Mouse (Mus musculus) ES-Bruce4 (cell line): ENCODE measurements around the gene Snx33. TPM values are rescaled to one million over a fixed set of nuclear protein-coding genes. Genes with fewer than 3 reads are reported as not detected.

Experiments
- H3K27ac ChIP-seq: 2 replicates; pipeline ENCODE4 v1.5.1; 2012; ENCODE audit warnings: low read length, inconsistent platforms; ENCODE audit not compliant: insufficient read depth
- H3K27me3 ChIP-seq: 2 replicates; pipeline ENCODE4 v1.6.1; 2012; ENCODE audit warnings: mild to moderate bottlenecking, low read length, inconsistent platforms; ENCODE audit not compliant: control insufficient read depth, poor library complexity, insufficient read depth, severe bottlenecking
- H3K36me3 ChIP-seq: 2 replicates; pipeline ENCODE4 v1.6.1; 2012; ENCODE audit warnings: inconsistent platforms, mild to moderate bottlenecking, low read length, moderate library complexity; ENCODE audit not compliant: control insufficient read depth, poor library complexity, insufficient read depth, severe bottlenecking
- H3K4me1 ChIP-seq: one replicate; pipeline ENCODE4 v1.8.1; 2011; ENCODE audit warnings: low read length; ENCODE audit not compliant: control insufficient read depth, insufficient read depth
- H3K4me3 ChIP-seq: 2 replicates; pipeline ENCODE4 v1.5.1; 2011; ENCODE audit warnings: low read depth, mild to moderate bottlenecking, low read length
- H3K9ac ChIP-seq: 2 replicates; pipeline ENCODE4 v1.6.1; 2012; ENCODE audit warnings: low read depth, mild to moderate bottlenecking, inconsistent platforms; ENCODE audit not compliant: poor library complexity, severe bottlenecking
- H3K9me3 ChIP-seq: replicated peaks from 2 replicates; pipeline ENCODE4 v1.6.1; 2012; ENCODE audit warnings: mild to moderate bottlenecking, low read length, inconsistent platforms; ENCODE audit not compliant: control insufficient read depth, poor library complexity, insufficient read depth, severe bottlenecking
- CTCF ChIP-seq: IDR thresholded peaks from one replicate; pipeline ENCODE4 v1.8.1; 2011; ENCODE audit warnings: low read depth, low read length
- EP300 ChIP-seq: IDR thresholded peaks from 2 replicates; pipeline ENCODE4 v1.6.1; 2011; ENCODE audit warnings: low read depth, low read length; ENCODE audit not compliant: insufficient read depth
- POLR2A ChIP-seq: IDR thresholded peaks from one replicate; pipeline ENCODE4 v1.8.1; 2011; ENCODE audit warnings: low read length; ENCODE audit not compliant: insufficient read depth
- polyA plus RNA-seq: library from polyadenylated mRNA; stranded (reverse); fragments of >200 nt; gene quantifications from 2 replicates; pipeline ENCODE4 v1.2.4, GENCODE M21; 2011; ENCODE audit warnings: low read depth; ENCODE audit not compliant: missing spikeins, insufficient read depth, insufficient read length

Gene Snx33
- polyA plus RNA-seq, 1 experiment: 4.5 TPM

DNA sequence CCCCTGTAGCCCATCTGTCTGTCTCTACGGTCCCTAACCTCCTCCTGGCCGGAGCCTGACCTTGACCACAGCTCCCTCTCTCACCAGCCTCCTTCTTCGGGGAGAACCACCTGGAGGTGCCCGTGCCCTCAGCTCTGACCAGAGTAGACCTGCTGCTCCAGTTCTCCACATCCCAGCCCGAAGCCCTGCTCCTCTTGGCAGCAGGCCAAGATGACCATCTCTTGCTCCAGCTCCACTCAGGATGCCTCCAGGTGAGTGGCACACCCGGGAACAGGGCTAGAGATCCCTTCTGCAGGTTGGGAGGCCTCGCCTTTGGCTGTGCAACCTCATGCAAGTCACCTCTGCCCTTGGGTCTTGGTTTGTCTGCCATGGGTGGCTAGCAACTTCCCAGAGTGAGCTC is 44.7 kb downstream of the Snx33 start:
- no peak overlapping the region for H3K27ac ChIP-seq
- no peaks in the 10 kb centered on the region for H3K9me3 ChIP-seq
- H3K4me3 ChIP-seq: no peak overlapping the region
- H3K36me3 ChIP-seq: no peaks in the 10 kb centered on the region
- TF ChIP-seq EP300: no peak
- no peak for TF ChIP-seq CTCF
- no peak for TF ChIP-seq POLR2A
- no peak overlapping the region for H3K9ac ChIP-seq
- no peaks in the 10 kb centered on the region for H3K27me3 ChIP-seq
- H3K4me1 ChIP-seq: no peaks in the 10 kb centered on the region

DNA sequence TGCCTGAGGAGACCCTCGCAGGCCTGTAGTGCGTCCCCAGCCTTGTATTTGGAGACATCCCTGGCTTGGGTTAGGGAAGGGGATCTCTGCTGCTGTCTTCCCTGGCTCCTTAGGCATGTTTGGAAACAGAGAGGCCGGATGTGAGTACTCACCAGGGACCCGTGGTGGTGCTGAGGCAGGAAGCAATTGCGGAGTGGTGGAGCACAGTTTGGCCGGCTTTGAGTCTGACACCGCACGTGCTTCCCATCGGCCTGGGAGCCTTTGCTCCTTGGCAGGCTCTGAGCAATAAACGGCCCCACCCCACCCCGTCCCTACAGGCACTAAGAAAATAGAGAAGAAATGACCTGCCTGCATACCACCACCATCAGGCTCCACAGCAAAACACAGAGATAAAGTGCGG is 45.4 kb downstream of the Snx33 start:
- no peak overlapping the region for H3K4me3 ChIP-seq
- no peaks in the 10 kb centered on the region for H3K27me3 ChIP-seq
- no peaks in the 10 kb centered on the region for H3K4me1 ChIP-seq
- TF ChIP-seq EP300: no peak
- TF ChIP-seq POLR2A: no peak
- no peak for TF ChIP-seq CTCF
- no peak overlapping the region for H3K9ac ChIP-seq
- no peaks in the 10 kb centered on the region for H3K9me3 ChIP-seq
- no peak overlapping the region for H3K27ac ChIP-seq
- no peaks in the 10 kb centered on the region for H3K36me3 ChIP-seq

DNA sequence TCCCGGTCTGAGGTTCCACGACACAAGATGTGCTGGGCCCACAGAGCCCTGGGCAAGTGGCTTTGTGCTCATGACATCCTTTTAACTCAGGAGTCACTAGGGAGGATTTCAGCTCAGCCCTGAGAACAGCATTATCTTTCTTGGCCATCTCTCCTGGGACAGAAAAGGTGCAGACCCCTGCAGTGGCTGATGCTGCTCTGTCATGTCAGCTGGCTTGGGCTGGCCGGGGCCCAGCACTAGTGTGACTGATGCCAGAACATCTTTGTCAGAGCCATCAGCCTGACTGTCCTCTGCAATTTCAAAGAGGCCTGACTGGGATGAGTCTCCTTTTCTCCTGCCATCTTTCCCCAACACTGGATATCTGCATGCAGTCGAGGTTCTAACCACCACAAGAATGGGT is 45.9 kb downstream of the Snx33 start:
- no peak overlapping the region for H3K27ac ChIP-seq

DNA sequence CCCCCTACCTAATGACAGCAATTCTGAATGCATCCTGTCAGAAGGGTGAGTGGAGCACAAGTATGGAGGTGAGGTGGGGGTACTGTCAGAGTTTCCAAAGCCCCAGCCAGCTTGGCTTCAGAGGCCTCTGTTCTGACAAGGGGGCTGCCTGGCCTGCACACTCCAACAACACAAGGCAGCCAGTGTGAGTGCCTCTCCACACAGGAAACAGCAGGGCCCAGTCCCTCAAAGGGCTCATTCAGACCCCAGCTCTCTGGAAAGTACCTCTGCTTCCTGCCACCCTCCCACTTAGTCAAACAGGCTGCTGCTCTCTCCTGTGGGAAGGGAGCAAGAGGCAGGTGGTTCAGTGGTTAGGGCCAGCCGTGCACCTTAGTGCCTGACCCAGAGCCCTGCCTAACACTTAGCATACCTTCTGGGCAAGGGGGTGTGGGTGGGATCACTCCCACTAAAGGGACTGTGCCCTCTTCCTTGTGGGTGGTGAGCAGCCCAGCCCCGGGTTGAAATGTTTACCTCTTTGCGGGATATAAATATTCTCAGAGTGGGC is 46.6 kb downstream of the Snx33 start:
- TF ChIP-seq POLR2A (no peak), EP300 (no peak), CTCF (no peak)
- H3K27ac ChIP-seq: no peak overlapping the region
- no peak overlapping the region for H3K4me3 ChIP-seq
- no peaks in the 10 kb centered on the region for H3K27me3 ChIP-seq
- no peaks in the 10 kb centered on the region for H3K36me3 ChIP-seq
- H3K9me3 ChIP-seq: no peaks in the 10 kb centered on the region
- no peak overlapping the region for H3K9ac ChIP-seq
- H3K4me1 ChIP-seq: peaks cover 2% of the 10 kb centered on the region

More for the DNA sequence above, 45.9 kb downstream of the Snx33 start:
- Histone ChIP-seq H3K27me3 (no peaks in the 10 kb centered on the region), H3K9ac (no peak overlapping the region), H3K36me3 (no peaks in the 10 kb centered on the region), H3K4me3 (no peak overlapping the region), H3K4me1 (no peaks in the 10 kb centered on the region), H3K9me3 (no peaks in the 10 kb centered on the region)
- TF ChIP-seq EP300 (no peak), CTCF (no peak), POLR2A (no peak)

DNA sequence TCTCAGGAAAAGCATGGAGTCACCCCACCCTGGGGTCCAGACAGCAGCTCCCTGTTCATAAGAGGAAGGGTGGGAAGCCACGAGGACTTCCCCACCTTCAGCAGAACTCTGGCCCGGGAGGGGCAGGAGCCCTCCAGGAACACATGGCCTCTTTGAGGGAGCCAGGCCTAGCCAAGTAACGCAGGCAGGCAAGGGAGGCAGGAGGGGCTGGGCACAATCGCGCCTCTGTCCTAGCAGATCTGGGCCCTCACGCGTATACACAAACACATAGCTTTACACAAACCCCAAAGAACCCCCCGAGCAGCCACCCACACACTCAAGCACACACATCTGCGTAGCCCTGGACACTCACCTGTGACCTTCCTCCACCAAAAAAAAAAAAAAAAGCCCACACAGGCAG is 47.4 kb downstream of the Snx33 start:
- peaks cover 2% of the 10 kb centered on the region for H3K4me1 ChIP-seq
- H3K27ac ChIP-seq: no peak overlapping the region
- no peaks in the 10 kb centered on the region for H3K27me3 ChIP-seq
- H3K9me3 ChIP-seq: no peaks in the 10 kb centered on the region
- H3K36me3 ChIP-seq: no peaks in the 10 kb centered on the region
- no peak for TF ChIP-seq CTCF
- TF ChIP-seq POLR2A: no peak
- TF ChIP-seq EP300: no peak
- H3K4me3 ChIP-seq: no peak overlapping the region
- no peak overlapping the region for H3K9ac ChIP-seq

DNA sequence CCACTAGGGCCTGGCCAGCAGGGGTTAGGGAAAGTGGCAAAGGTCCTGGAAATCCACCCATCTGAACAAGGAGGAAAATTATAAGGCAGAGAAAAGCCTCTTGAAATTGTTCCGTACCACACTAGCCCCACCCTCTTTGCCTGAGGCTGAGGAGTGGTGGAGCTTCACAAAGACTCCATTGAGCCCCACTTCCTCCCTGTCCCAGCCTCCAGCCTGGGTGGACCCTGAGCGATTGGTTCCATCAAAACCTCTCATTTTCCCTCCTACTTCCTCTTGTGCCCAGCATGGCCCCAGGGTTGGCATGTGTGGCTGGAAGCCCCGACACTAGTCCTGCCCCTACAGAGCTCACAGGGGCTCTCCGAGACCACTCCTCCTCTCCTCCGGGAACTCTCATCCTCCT is 50.9 kb downstream of the Snx33 start:
- TF ChIP-seq CTCF (no peak), EP300 (0 out of 2 replicates have a peak, but pooled peaks have one; percentile 36)
- Histone ChIP-seq H3K36me3 (no peaks in the 10 kb centered on the region), H3K27ac (no peak overlapping the region), H3K27me3 (no peaks in the 10 kb centered on the region), H3K4me1 (peaks cover 2% of the 10 kb centered on the region), H3K4me3 (no peak overlapping the region), H3K9me3 (no peaks in the 10 kb centered on the region), H3K9ac (no peak overlapping the region)
